Mouse (Mus musculus) lung, postnatal 4 days (tissue): Measurements from ENCODE around the gene Ndufaf8.
A peak's percentile ranks its signal among the peaks of the same experiment; 100 is the strongest.

ENCODE experiments used
- DNase-seq, 2 experiments: peaks; one replicate each; pipeline ENCODE4 v3.0.0; 2021

The Ndufaf8 gene

DNA sequence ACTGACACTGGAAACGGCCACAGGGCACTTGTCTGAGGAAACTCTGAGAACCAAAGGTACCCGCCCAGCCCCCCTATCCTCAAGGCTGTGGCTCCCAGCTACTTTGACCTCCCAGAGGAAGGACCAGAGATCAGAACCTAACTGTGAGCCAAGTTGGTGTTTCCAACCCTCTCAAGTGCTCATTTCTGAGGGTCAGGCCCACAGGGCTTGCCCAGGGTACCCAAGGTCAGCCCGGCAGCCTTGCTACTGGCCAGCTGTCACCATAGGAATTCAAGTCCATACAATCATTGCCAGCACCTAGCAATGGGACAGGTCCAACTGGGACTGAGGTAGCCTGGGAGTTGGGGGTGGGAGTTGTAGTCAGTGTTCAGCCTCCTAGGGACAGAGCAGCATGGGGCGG, 8.1 kb upstream of the Ndufaf8 start:
- DNase-seq = no peak

DNA sequence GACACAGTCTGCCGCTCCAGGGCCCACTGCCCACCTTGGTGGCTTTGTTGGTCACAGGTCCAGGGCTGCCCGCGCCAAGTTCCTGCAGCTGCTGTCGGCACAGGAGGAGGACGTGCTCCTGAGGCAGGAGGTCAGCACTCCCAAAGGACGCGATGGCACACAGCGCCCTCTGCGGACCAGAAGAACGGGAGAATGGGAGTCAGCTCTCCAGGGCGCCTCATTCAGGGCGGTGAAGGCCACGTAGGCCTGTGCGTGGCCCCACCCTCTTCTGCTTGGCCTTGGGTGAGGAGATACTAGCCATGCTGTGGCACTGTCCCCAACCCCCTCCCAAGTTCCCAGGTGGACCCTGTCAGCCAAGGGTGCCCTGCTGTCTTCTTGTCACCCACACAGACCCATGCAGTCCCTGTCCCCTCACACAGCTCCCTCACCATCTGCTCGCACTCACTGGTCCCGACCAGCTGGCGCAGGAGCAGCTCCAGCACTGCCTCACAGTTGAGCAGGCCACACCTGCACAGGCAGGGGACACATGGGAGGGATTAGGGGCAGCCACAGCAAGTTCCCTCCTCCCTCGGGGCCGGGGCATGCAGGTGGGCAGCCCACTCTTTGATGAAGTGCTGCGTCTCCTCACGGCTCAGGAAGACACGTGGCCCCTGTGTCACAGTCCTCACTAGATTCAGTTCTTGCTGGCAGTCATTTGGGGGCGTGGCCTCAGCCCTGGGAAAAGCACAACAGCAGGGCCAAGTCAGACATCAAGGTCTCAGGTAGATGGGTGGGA, 5.7 kb upstream of the Ndufaf8 start:
- DNase-seq = no peak

DNA sequence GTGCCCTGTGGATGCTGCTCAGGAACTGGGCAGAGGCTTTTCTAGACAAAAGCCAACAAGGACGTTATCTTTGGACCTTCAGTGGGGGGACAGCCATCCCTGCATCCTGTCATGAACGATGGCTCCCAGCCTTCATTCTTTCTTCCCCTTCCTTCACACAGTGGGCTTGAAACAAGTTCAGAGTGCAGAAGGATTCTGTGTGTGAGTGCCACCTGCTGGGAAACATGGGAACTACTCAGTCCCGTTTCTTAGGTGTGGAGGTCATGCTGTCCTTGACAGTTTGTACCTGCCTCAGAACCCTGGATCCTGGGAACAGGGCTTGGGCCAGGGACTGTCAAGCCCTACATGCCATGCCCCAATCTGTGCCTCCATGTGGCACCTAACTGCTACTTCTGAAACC, 2.3 kb downstream of the Ndufaf8 start:
- DNase-seq = peak; percentile 56 to 77

DNA sequence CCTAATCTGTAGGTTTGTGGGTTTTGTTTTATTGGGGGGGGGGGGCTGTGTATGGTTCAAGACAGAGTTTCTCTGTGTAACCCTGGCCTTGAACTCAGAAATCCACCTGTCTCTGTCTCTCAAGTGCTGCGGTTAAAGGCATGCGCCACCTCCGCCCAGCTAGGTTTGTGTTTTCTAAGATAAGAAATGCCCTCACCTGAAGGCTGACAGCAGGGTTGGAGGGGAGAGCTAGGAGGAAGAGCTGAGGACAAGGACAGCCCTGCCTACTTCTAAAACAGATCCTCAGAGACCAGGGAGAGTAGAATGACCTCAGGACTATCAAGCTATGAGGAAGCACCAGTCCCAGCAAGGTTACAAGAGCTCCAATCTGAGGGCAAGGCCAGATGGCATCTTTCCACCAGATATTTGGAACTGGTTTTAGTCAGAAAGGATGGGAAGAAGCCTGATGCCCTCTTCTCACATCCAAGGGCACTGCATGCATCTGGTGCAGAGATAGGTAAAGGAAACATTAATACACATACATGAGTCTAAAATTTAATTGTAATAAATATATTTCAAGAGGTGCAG, 4.8 kb downstream of the Ndufaf8 start:
- DNase-seq = no peak

DNA sequence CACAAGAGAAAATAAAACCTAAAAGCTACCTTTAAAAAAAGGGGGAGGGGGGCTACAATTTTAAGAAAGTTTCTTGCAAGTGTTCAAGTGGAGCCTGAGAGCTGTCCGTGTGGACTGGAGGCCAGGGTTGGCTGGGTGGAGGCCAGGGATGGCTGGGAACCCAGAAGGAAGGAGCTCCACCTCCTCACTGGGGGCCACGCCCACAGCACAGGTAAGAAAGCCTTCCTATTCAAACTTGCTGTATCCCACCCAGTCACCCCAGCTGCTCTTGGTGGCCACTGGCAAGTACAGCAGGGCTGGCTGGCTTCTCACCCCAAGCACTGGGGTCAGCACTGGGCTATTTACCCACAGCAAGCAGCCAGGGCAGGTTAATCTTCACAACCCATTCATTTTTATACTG, 8.3 kb downstream of the Ndufaf8 start:
- no peak for DNase-seq

DNA sequence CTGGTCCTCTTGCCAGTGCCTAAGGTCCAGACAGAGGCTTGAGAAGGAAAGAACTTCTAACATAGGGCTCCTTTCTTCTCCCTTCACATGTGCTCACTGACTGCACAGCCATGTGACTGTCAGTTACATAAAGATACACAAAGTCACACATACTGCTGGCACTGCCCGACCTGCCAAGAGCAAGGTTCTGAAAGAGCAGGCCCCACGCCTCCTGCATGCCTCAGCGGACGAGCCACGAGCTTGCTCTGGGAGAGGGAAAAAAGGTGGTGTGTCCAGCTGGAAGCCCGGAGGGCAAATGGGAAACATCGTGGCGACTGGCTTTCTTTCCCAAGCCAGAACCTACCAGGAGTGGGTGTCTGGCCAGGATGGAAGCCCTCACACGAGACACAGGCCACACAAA, 9.1 kb downstream of the Ndufaf8 start:
- DNase-seq = no peak

DNA sequence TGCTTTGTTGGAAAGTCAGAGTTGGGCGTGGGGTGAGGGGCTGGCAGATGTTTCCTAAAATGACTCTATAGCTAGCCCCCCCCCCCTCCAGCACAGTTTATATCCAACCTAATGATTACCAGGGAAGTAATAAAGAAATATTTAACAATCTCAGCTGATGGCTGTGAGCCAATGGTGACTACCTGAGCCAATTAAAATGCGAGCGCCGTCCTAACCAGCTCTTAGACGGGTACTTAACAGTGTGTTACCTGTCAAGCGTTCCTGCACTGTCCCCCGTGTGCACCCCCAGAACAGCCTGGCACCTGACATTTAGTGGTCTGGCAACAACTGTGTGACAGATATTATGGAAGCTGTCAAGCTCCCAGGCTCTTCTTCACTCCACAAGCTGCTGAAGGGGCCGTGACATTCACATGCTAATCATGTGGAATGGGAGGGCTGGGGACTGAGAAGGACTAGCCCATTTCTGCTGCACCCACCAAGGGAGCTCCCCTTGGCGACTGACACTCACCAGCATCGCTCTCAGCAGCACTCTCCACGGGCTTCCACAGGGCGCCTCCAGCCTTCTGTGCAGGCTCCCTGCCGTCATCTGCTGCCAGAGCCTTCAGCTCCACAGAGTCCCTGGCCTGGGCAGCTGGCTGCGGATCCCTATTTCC, 11.0 kb downstream of the Ndufaf8 start:
- DNase-seq = no peak

DNA sequence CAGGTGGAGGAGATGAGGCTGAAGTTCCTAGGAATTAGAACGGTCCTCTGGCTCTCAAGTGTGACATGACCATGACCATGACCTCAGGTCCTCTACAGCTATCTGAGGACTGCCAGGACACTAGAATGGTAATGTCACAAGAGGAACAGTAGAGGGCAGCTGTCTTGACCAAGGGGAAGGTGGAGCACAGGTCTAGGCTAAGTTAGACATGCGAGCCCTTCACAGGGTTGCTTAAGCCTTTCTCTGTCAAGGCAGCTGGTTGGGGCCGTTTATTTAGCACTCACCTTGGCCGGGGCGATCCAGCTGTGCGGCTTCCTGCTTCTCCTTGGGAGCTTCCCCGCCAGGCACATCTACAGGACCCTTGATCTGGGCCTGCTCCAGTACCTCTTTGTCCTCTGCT, 11.8 kb downstream of the Ndufaf8 start:
- DNase-seq = no peak

DNA sequence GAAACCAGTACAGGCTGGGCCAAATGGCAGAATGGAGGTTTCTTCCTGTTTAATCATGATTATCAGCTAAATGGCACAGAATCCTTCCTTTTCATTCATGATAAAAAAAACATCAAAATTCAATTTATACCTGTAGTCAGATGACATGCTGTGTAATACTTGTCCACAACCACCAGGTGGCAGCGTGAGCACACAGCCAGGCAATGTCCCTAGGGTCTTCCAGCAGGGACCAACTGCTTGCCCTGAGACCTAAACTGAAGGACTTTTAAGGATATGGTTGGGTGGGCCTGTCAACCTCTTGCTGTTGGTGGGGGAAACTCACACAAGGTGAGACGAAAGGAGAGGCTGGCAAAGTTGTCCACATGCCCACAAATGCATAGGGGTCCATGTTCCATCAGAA, 12.3 kb downstream of the Ndufaf8 start:
- DNase-seq = peak; percentile 58 to 69

DNA sequence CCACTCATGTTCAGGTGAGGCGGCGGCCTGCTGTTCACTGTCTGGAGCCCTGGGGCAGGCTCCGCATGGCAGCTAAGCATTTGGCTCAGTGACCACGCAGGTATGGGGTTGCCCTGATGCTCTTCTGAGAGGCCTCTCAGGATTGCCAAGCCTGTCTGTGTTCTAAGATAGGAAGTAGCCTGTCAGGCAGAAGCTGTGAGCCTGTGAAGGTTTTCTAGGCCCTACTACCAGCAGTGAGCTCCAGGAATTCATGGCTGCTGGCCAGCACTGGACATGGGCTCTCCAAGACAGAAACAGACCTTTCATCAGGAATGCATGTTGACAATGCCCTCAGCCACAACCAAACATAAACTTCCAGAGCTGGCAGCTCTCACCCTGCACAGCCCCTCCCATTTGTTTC, 13.4 kb downstream of the Ndufaf8 start:
- peak; percentile 65 to 85 for DNase-seq

DNA sequence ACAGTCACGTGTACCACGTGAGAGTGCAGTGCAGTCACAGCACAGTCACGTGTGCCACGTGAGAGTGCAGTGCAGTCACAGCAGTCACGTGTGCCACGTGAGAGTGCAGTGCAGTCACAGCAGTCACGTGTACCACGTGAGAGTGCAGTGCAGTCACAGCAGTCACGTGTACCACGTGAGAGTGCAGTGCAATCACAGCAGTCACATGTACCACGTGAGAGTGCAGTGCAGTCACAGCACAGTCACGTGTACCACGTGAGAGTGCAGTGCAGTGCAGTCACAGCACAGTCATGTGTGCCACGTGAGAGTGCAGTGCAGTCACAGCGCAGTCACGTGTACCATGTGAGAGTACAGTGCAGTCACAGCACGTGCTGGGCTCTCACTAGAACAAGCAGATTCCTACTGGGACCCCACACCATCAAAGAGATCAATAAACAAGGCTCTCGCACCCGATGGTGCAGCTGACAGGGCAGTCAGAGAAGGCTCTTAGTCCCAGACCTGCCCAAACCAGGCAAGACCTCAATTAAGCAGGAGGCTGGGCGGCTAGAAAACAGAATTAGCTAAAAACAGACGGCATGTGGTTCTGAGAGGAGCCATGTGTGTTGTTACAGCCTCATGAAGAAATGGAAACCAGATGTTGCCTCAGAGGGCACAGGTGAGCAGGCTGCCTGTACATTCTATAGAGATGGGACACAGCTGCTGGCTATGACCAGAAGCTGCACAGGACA, 15.9 kb downstream of the Ndufaf8 start:
- DNase-seq = no peak

DNA sequence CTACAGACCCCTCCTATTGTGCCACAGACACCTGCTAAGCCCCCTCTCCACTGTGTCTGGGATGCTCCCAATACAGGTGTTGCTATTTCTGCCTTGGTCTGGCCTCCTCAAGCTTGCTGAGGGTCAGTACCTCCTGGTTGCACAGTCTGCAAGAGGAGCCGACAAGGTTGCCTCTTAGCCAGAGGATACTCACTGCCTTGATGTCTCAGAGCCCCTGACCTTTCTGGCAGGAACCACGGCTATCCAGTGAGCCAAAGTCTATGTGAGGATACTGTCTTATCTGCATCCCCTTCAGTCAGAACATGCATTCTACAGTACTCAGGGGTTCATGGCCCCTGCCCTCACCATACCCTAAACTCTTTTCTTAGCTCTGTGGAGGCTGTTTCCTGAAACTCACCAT, 18.9 kb downstream of the Ndufaf8 start:
- no peak for DNase-seq

DNA sequence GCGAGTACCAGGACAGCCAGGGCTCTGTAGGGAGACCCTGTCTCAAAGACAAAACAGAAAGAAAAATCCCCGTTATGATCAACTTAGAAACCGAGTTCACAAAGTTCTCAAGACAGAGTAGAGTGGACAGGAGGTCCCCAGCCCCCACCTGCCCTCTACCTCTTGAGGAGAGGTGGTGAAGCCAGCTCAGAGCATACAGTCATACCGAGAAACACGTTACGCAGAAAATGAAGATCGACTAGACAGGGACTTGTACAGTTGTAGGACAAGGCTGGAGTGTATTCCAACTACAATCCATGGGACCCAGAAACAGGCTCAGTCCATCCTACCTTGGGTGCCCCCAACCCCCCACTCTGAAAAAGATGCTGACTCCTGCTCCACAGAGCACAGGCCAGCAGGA, 20.4 kb downstream of the Ndufaf8 start:
- DNase-seq = no peak

DNA sequence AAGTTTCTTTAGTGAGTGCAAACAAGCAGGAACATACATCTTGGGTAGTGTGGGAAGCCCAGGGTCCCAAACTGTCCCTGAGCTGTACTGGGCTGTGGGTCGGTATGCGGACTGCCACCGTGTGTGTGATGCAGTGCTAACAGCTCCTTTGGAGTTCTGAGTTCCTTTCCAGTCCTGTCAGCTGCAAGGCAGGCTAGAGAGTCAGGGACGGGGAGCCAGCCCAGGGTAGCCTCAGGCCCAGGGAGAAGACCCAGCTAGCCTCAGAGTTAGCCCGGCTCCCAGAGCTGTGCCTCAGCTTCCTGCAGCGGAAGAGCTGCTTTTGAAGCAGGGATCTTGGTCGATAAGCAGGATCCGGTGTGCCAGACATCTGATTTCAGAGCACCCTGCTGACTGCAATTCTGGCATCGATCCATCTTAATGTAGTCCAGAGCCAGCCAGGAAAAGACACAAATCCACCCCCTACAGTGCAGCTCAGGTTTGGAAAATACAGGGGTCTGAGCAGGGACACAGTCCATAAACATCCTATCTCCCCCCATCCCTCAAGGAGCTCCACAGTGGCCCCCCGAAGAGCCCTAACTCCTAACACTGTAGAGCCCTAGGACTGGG, 21.3 kb downstream of the Ndufaf8 start:
- no peak for DNase-seq

DNA sequence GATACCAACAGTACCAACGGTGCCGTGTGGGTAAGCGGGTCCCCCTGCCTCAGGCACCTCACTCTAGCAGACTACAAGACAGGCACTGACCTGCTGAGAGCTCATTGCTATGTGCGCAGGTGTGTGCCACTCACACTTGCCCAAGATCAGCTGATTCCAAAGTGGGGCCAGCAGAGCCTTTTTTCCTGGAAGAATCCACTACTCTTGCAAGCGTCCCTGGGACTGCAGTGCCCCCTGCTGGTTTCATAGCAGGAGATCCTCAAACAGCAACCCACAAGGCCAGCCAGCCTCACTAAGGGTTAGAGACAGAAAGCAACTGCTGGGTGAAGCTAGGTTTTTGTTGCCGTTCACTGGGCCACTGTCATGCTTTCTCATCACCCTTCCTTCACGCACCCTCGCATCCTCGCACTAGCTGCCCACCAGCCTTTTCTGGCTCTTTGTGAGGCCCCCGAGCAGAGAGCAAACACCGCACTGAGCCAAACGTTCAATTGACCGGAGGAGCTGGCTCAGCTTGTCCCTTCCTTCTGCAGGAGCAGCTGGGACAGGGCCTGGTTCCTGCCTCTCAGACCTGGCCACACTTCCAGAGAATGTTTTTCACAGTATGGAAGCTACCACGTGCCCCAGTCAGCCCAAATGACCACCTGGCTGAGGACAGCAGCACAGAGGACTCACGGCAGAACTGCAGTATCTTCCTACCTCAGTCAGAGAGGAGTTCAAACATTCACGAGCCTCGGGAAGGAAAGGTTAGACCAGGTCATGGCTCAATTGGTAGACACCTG, 22.1 kb downstream of the Ndufaf8 start:
- peak; percentile 76 to 78 for DNase-seq

DNA sequence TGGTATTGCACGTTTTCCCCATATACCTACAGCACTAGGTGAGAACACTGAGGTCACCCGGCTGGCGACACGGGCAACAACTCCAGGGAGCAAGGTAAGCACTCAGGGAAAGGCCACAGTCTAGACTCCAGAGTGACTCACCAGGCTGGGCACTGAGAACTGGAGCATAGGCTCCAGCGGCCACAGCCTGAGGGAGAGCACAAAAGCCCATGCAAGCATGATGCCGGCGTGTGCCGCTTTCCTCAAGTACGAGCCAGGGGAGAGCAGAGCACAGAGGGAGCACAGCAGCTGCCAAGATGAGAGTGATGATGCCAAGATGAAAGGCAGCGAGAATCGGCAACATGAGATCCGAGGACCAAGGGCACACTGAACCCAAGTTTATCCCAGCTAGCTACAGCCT, 23.4 kb downstream of the Ndufaf8 start:
- no peak for DNase-seq

DNA sequence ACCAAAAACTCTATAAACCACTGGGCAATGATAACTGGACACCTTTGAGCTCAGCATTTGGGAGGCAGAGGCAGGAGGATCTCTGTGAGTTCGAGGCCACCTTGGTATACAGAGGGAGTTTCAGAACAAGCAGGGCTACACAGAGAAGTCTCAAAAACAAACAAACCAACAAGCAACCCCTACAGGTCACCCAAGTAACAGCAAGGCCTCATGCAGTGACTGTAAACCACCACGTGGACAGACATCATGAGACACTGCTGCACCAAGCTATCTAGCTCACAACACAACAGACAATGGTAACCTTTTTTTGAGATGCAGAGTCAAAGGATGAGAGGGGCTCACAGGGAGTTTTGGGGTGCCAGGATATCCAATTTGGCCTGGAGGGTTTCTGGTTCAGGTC, 28.1 kb downstream of the Ndufaf8 start:
- DNase-seq = no peak

DNA sequence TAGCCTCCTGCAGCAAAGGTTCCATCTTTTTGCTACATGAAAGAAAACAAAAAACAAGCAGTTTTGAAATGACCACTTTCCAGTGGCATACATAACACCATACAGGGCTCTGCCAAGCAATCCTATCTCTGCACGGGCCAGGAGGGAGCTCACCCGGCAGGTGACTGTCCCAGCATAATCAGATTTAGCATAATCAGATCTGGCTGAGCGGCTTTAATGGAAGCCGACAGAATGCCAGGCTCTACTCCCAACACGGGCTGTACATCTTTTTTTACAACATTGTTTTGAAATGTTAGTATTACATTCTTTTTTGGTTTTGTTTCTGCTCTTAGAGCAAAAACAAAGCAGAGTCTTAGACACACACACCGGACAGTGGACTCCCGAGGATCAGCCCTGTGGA, 30.6 kb downstream of the Ndufaf8 start:
- no peak for DNase-seq

DNA sequence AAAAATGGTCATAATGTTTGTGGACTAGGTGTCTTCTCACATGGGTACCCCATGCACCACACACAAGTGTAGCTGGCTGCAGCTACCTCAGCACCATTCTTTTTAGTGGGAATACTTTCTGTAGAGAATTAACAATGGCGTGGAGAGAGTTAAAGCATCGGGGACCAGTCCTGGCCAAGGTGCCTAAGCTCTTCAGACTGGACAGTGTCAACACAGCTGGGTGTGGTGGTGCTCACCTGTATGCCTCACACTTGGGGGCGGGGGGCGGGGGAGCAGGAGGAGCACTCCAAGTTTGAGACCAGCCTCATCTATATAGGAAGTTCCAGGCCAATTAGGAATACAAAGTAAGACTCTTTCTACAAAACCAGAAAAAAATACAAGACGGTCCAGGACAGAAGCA, 35.4 kb downstream of the Ndufaf8 start:
- no peak for DNase-seq

DNA sequence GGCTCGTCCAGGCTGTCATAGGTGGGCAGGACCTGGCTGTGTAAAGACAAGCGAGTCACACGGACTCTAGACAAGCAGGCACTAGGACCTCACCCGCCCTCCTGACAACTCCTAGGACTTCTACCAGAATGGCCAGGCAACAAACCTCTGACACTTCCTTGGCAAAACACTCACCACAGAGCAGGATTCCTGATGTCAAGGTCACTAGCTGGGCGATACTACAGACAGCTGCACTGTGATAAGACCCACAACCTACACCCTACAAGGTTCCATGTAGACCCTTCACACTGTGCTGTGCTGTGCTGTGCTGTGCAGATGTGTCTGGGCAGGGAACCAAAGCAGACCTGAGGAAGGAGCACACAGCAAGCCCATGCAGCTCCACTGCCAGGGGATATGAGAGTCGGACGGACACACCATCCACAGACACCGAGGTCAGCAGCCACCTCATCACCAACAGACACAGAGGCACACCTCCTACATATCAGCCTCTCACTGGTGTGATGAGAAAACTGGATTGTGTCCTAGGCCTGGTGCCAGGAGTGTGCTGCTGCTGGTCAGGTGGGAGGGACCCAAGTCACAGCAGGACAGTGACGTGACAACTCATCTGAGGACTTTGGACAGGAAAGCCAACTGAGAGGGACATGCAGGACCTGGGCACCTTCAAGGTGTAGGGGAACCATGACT, 36.3 kb downstream of the Ndufaf8 start:
- DNase-seq = no peak

DNA sequence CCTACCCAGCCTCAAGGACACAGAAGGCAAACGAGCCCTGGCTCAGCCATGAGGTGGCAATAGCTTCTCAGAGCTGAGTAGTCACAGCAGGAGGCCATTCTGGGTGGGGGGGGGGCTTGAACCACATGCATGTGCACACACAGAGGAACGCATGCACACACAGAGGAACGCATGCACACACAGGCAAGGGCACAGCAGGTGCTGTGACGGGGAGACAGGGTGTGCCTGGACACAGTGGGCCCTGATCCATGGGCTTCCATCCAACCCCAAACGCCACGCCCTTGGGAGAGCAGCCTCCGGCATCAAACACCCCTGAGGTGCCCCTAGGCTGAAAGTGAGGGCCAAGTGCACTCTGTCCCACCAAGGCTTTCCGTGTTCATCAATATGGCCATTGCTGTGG, 37.5 kb downstream of the Ndufaf8 start:
- DNase-seq = no peak
